ENCODE assay signal across 9 mouse cellular contexts in genomic region chr11:109364881-109365280, GRCm38 (mm10). TPM values are rescaled to one million over a fixed set of nuclear protein-coding genes. Genes with fewer than 3 reads are reported as not detected.
DNase-seq lines count a peak whose midpoint lies in the region; ATAC-seq lines count a peak whose summit lies in the region.
"Had no signal": no experiment of that assay in that cellular context is flagged by ENCODE, and none has a peak within 500 bp of the region (broad histone marks: within the 10 kb centered on the region; RNA-seq: fewer than 3 reads in every experiment).

No protein-coding gene starts in this region.

- peaks cover 64% of the 10 kb centered on the region for H3K4me1 ChIP-seq in lung, embryonic 16.5 days (replicated peaks; ENCODE audit: control insufficient read depth, insufficient read depth, low read length)
- H3K4me1 ChIP-seq in limb, embryonic 12.5 days (replicated peaks) = peaks cover 33% of the 10 kb centered on the region

- H3K36me3 ChIP-seq in lung, embryonic 16.5 days (ENCODE audit: control insufficient read depth, insufficient read depth, low read length) = peaks cover 13% of the 10 kb centered on the region
- H3K36me3 ChIP-seq in limb, embryonic 12.5 days = peaks cover 46% of the 10 kb centered on the region
- H3K36me3 ChIP-seq in splenic B cell, adult 2 months (ENCODE audit: control insufficient read depth, insufficient read depth, low read length, poor library complexity, severe bottlenecking) = peaks cover 9% of the 10 kb centered on the region

- H3K4me2 ChIP-seq in lung, embryonic 16.5 days (ENCODE audit: low read depth, low read length) = peak overlapping the region; percentile 49
- H3K4me2 ChIP-seq in limb, embryonic 12.5 days = peak overlapping the region; percentile 73

- H3K27ac ChIP-seq in lung, embryonic 16.5 days (ENCODE audit: low read length) = no peak overlapping the region
- H3K27ac ChIP-seq in limb, embryonic 12.5 days = no peak overlapping the region

- no peaks in the 10 kb centered on the region for H3K9me3 ChIP-seq in lung, embryonic 16.5 days (ENCODE audit: control insufficient read depth, low read length)
- no peaks in the 10 kb centered on the region for H3K9me3 ChIP-seq in limb, embryonic 12.5 days

- DNase-seq in adrenal gland, postnatal 14 days = peak; percentile 11
- no peak for DNase-seq in adrenal gland, postnatal 4 days (ENCODE audit: low spot score in 2 of 2)
- no peak for DNase-seq in lung, postnatal 25 days (ENCODE audit: low spot score)
- DNase-seq in splenic B cell, adult 2 months (ENCODE audit: low read depth, low spot score) = peak; percentile 54
- DNase-seq in layer of hippocampus, postnatal 14 days (ENCODE audit: low spot score in 2 of 2) = no peak
- no peak for DNase-seq in ovary, postnatal 10 days (ENCODE audit: low spot score)
- DNase-seq: cerebellum, adult 18-20 months had no signal

- ATAC-seq in lung, embryonic 16.5 days (ENCODE audit: low read depth) = no peak
- no peak for ATAC-seq in limb, embryonic 12.5 days (ENCODE audit: insufficient number of reproducible peaks, insufficient read depth, low FRiP score, low TSS enrichment, low read depth)

- no peaks in the 10 kb centered on the region for H3K27me3 ChIP-seq in lung, embryonic 16.5 days (ENCODE audit: control insufficient read depth, insufficient read depth, low read depth, low read length)
- no peaks in the 10 kb centered on the region for H3K27me3 ChIP-seq in limb, embryonic 12.5 days
- H3K27me3 ChIP-seq in splenic B cell, adult 2 months (ENCODE audit: control insufficient read depth, insufficient read depth, low read length, poor library complexity, severe bottlenecking) = no peaks in the 10 kb centered on the region

- H3K4me3 ChIP-seq in lung, embryonic 16.5 days (ENCODE audit: low read length) = peak overlapping the region; percentile 20
- H3K4me3 ChIP-seq in limb, embryonic 12.5 days (replicated peaks) = no peak overlapping the region; the same call in 1 of the 2 replicates

- WGBS in lung, embryonic 16.5 days = 55% methylated on average over 10 of the region's 10 CpGs
- WGBS in limb, embryonic 12.5 days = 86% methylated on average over 10 of the region's 10 CpGs

- peak overlapping the region; percentile 52 for H3K9ac ChIP-seq in lung, embryonic 16.5 days (ENCODE audit: low read length)
- H3K9ac ChIP-seq in limb, embryonic 12.5 days (replicated peaks) = no peak overlapping the region

RNA-seq across cellular contexts. Expression of gene Gna13, which starts 2.2 kb away (rescaled TPM):
- 61.7 and 65.3 TPM in 2 replicates for total RNA-seq in adrenal gland, postnatal 14 days (2021)
- 10 to 100 TPM; 75.1 to 78.2 TPM for total RNA-seq in adrenal gland, postnatal 4 days (2021)
- 28.3 and 28.9 TPM in 2 replicates for polyA plus RNA-seq in lung, embryonic 16.5 days (2015; fragmentation: Nextera tagmentation; extraction: Ambion mirVana)
- 20.3 and 22.2 TPM in 2 replicates for polyA plus RNA-seq in limb, embryonic 12.5 days (2016; fragmentation: Nextera tagmentation; extraction: Ambion mirVana)
- 10 to 100 TPM; 57.0 to 60.3 TPM for total RNA-seq in layer of hippocampus, postnatal 14 days (2021)

RNA-seq across cellular contexts. Expression of gene 9930022D16Rik, which starts 48.8 kb away (rescaled TPM):
- total RNA-seq in adrenal gland, postnatal 14 days (2021) = not detected in 2 replicates
- not detected for total RNA-seq in adrenal gland, postnatal 4 days (2021)
- not detected in 2 replicates for polyA plus RNA-seq in lung, embryonic 16.5 days (2015; fragmentation: Nextera tagmentation; extraction: Ambion mirVana)
- polyA plus RNA-seq in limb, embryonic 12.5 days (2016; fragmentation: Nextera tagmentation; extraction: Ambion mirVana) = not detected in 2 replicates
- total RNA-seq in layer of hippocampus, postnatal 14 days (2021) = not detected

Comparison
In these comparisons a context has a peak if more than half of its experiments do, and no peak if none do; other contexts are left out.
1. DNase-seq: peak in adrenal gland, postnatal 14 days (single experiment) and splenic B cell, adult 2 months (single experiment); none in adrenal gland, postnatal 4 days (0 of 2), lung, postnatal 25 days (single experiment), layer of hippocampus, postnatal 14 days (0 of 2) and ovary, postnatal 10 days (single experiment).